Mouse (Mus musculus) liver, postnatal 0 days (tissue): ENCODE results near the gene Abraxas1.

Source experiments
- CTCF ChIP-seq: sonication (generic); IDR thresholded peaks from 2 replicates; pipeline ENCODE4 v1.5.1; 2016; ENCODE audit warnings: antibody characterized with exemption, low read depth
- EP300 ChIP-seq: IDR thresholded peaks from 2 replicates; pipeline ENCODE4 v1.6.1; 2016; ENCODE audit warnings: antibody characterized with exemption, low read depth, mild to moderate bottlenecking

DNA sequence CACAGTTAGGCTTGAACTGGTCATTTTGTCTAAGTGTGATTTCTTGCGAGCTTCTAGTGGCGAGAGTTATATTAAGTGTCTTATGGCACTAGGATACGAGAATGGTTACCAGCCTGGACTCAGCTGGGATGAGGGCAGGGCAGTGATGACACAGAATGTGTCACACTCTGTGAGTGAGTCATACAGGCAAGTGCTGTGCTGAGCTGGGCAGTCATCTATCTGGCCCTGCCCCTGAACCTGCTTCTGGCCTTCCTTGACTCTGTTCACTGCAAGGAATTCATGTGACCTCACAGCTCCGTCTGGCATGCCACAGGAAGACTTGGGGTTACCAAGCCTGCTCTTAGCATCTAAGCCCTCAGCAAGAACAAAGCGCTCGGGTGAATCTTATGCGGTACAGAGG lies 41.0 kb upstream of the Abraxas1 start:
- TF ChIP-seq CTCF (no peak), EP300 (no peak)
